Mouse (Mus musculus): ENCODE measurements at regions not wholly inside any gene's neighbourhood (a gene's known extent, or its start where the extent isn't known, plus 50 kb on each side); places are given as distances from the start of the nearest gene placed in this dataset.
"Not testable (repeated sequence)": the region's sequence is repeated elsewhere in the genome, so short reads cannot be mapped to it uniquely, and the experiment has no call there.

- intact Hi-C loops (cut with DNase I): no loop called here
These were observed 532.8 kb downstream of the Tfec start for GRCm38 (mm10) chr6:16365450-16365849.

GRCm38 (mm10) chr6:16362057-16362456 lies 536.2 kb downstream of the Tfec start:
- intact Hi-C loops (cut with DNase I): no loop called here
- no peak for DNase-seq (ENCODE audit: low spot score in 2 of 2)

More at GRCm38 (mm10) chr6:16365450-16365849, 532.8 kb downstream of the Tfec start:
- DNase-seq (ENCODE audit: low spot score in 2 of 2): no peak

GRCm38 (mm10) chr6:16359881-16360711 lies 538.1 kb downstream of the Tfec start:
- intact Hi-C loops (cut with DNase I): not testable (repeated sequence)
- peak in 1 of 2 experiments; percentile 2 for DNase-seq (ENCODE audit: low spot score in 2 of 2)

GRCm38 (mm10) chr6:16359464-16359863 lies 538.8 kb downstream of the Tfec start:
- intact Hi-C loops (cut with DNase I): no loop called here
- DNase-seq (ENCODE audit: low spot score in 2 of 2): no peak

GRCm38 (mm10) chr6:16333638-16334037 lies 564.6 kb downstream of the Tfec start:
- DNase-seq (ENCODE audit: low spot score in 2 of 2): no peak
- intact Hi-C loops (cut with DNase I): no loop called here

GRCm38 (mm10) chr6:16314305-16315010 lies 583.8 kb downstream of the Tfec start:
- no peak for DNase-seq (ENCODE audit: low spot score in 2 of 2)

GRCm38 (mm10) chr6:16312915-16313314 lies 585.3 kb downstream of the Tfec start:
- no peak for DNase-seq (ENCODE audit: low spot score in 2 of 2)
- intact Hi-C loops (cut with DNase I): loop anchor here (10.0 kb wide), 1 partner anchor 682 kb away; no protein-coding TSS in a partner anchor

More at GRCm38 (mm10) chr6:16314305-16315010, 583.8 kb downstream of the Tfec start:
- intact Hi-C loops (cut with DNase I): loop anchor here (10.0 kb wide), 1 partner anchor 680 kb away; no protein-coding TSS in a partner anchor

- intact Hi-C loops (cut with DNase I): no loop called here
- no peak for DNase-seq (ENCODE audit: low spot score in 2 of 2)
These were observed 563.0 kb downstream of the Mdfic start for GRCm38 (mm10) chr6:16283328-16284072.

GRCm38 (mm10) chr6:16281938-16282337 lies 561.5 kb downstream of the Mdfic start:
- intact Hi-C loops (cut with DNase I): no loop called here
- no peak for DNase-seq (ENCODE audit: low spot score in 2 of 2)

All from left cerebral cortex, postnatal 25 days (tissue).